Mouse (Mus musculus): ENCODE measurements around the gene Tac1.
"Not testable (repeated sequence)": the region's sequence is repeated elsewhere in the genome, so short reads cannot be mapped to it uniquely, and the experiment has no call there.

Gene Tac1

DNA sequence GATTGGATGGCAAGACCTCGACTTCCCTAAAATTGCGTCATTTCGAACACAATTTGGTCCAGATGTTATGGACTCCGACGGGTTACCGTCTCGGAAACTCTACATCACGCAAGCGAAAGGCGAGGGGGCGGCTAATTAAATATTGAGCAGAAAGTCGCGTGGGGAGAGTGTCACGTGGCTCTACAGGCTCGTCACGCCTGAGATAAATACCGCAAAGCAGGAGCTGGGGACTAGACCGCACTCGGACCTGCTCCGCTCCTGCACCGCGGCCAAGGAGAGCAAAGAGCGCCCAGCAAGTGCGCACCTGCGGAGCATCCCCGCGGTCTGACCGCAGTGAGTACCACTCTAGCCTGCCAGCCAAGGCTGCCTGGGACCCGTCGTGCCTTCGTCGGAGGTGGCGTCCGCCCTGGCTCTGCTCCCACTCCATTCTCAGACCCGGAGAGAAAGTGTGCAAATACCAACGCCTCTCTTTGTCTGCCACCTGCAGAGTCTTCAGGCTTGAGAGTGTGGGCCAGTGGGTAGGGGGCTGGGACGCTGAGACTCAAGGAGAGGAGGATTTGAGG, at the start of gene Tac1:
Tac1 (plus strand) TSS at position 51 of the 563 bp plus-strand sequence.
- DNase-seq (ENCODE audit: low spot score), result no peak

DNA sequence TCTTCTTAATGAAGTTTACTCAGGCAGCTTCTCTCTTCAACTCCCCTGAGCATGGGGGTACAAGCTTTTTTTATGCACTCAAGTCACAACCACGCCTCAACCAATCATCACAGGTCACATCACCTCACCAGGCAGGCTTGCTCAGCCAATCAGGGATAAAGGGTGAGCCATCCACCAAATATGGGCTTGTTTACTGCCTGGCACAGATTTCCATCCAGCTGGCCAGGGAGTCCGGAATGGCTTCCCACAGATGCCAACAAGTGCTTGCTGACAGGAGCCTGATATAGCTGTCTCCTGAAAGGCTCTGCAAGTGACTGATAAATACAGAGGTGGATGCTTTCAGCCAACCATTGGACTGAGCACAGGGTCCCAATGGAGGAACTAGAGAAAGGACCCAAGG, 11.2 kb upstream of the Tac1 start:
- DNase-seq (ENCODE audit: low spot score), result not testable (repeated sequence)

- no peak for DNase-seq (ENCODE audit: low spot score)
Observed at GRCm38 (mm10) chr6:7555688-7556476, 1.2 kb downstream of the Tac1 start.

DNA sequence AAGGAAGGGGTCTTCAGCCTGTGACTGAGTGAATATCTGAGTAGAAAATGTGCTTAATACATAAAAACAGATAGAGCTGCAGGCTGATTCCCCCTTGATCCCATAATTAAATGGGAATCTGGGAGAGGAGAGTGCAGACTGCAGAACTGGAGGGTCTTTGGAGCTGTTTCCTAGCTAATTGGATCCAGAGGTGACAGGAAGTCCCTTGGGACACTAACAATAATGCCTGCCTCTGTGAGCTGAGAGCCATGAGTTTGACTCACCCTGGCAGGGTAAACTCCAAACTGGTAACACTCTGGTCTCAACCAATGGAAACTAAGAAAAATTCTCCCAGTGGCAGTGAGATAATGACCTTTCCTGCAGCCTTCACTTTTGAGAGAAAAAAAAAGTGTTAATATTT, 3.5 kb downstream of the Tac1 start:
- no peak for DNase-seq (ENCODE audit: low spot score)

GRCm38 (mm10) chr6:7562524-7562923, 7.8 kb downstream of the Tac1 start:
- no peak for DNase-seq (ENCODE audit: low spot score)

GRCm38 (mm10) chr6:7564537-7564936, 9.9 kb downstream of the Tac1 start:
- DNase-seq (ENCODE audit: low spot score), result no peak

GRCm38 (mm10) chr6:7571144-7571543, 16.5 kb downstream of the Tac1 start:
- no peak for DNase-seq (ENCODE audit: low spot score)

DNA sequence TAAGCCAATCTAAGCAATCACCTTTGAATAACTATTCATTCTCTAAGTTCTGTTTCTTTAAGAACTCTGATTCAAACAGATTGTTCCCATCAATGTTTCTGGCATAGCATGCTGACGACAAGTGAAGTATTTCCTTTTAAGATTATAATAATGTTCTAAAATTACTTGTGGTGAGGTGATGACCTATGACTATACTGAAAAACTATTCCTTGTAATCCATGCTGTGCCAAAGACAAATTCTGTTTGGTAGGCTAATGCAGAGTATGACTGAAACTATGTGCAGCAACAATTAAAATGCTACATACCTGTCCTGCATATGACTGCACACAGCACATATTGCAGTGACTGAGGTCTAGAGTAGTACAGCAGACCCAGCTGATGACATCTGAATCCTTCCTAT, 23.4 kb downstream of the Tac1 start:
- no peak for DNase-seq (ENCODE audit: low spot score)

DNA sequence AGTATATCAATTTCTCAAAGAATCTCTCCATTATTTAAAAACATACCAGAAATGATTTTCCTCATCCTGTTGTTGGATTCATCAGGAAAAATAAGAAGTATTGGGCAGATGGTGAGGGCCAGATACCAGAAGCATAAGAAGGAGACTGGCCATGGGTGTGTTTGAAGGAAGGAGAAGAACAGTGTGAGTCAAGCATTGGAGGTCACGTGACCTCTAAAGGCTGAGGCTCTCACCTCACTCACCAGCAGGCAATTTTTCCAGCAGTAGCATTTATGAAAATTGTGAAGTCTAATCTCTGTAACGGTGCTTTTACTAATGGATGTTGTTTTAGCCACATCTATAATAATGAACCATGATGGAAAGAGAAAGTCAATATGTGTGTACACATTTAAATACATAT, 39.8 kb downstream of the Tac1 start:
- no peak for DNase-seq (ENCODE audit: low spot score)

- DNase-seq (ENCODE audit: low spot score), result no peak
Observed at GRCm38 (mm10) chr6:7598416-7598815, 43.7 kb downstream of the Tac1 start.

DNA sequence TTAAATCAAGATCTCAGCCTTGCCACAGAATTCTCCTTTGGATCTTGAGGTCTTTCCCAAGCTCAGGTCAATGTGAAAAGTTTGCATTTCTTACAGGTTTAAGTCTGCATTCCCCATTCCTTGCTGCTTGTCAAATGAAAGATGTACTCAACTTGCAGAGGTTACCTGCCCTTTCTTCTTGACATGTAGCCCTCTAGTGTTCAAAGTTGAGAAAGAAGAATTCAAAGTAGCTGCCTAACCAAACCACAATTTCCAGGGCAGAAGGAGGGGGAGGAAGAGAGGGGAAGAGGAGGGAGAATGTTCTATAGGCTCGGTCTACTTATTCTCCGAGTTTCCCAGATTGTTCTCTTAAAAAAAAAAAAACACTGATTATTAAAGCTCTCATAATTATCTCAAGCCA, 45.5 kb downstream of the Tac1 start:
- DNase-seq (ENCODE audit: low spot score), result peak; percentile 6

DNA sequence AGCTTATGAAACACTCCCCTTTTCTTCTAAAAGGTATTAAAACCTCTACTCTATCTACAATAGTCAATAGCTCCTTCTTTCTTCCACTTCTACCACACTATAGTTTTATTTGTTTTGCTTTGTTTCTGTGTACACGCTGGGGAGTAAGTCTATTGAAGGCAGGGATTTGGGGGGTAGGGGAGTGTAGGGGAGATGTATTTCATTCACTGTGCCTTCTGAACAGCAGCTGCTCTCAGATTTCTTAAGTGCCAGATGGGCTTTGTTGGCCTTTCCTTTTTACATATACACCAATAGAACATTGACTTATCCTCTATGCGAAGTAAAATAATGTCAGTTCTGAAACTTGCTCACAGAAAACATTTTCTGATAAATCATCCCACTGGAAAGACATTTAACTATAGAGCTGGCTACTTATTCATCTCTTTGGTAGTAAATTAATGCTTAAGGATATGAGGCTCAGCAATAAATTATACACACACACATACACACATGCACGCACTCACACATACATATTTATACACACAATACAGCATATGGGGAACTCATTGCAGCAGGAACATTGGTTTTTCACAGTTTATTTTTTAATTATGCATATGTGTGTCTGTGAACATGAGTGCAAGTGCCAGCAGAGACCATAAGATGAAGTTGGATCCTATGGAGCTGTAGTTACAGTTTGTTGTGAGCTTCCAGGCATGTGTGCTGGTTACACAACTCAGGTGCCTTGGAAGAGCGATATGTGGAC, 46.8 kb downstream of the Tac1 start:
- DNase-seq (ENCODE audit: low spot score), result no peak

GRCm38 (mm10) chr6:7613676-7614075, 59.0 kb downstream of the Tac1 start:
- DNase-seq (ENCODE audit: low spot score), result not testable (repeated sequence)

All from MN1 (cell line).